Mouse (Mus musculus): Measurements from ENCODE around the gene Gm10642.

The Gm10642 gene

DNA sequence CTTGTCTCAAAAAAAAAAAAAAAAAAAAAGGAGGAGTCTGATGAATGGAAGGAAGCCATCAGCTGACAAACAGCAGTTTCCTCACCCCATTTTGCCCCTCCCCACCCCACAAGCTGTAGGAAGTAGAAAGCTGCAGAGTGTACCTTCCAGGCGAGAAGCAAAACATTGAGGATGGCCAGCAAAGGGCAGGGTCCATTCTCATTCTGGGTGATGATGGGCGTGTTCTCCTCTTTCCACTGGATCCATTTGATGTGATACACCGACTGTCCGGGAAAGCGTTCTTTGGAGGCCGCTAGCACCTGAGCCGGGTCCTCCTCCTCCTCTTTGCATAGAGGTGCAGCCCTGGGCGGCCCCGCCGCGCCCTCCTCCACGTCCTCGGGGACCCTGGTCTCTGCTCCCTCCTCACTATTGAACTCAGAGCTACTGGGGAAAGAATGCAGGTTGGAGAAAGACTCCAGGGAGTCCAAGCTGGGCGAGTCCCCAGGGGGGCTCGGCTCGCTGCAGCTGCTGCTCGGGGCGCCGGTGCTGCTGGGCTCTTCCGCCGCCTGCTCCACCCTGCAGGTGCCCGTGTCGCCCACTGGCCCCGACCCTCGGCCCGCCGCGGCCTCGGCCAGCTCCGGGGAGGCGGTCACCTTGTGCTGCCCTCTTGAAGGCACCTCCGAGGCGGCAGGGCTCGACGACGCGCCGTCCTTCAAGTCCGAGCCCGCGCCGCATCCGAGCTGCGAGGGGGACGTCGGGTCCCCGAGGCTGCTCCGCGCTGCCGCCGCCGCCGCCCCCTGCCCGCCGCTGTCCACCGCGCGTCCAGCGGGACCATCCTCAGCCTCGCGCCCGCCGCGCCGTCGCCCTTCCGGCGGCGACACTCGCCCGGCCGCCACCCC, at the start of gene Gm10642:
Gene Gm10642 (plus strand): TSS at position 122 of the 878 bp plus-strand sequence.
- peak; percentile 63 to 84 for DNase-seq (ENCODE audit: low spot score in 2 of 2)

DNA sequence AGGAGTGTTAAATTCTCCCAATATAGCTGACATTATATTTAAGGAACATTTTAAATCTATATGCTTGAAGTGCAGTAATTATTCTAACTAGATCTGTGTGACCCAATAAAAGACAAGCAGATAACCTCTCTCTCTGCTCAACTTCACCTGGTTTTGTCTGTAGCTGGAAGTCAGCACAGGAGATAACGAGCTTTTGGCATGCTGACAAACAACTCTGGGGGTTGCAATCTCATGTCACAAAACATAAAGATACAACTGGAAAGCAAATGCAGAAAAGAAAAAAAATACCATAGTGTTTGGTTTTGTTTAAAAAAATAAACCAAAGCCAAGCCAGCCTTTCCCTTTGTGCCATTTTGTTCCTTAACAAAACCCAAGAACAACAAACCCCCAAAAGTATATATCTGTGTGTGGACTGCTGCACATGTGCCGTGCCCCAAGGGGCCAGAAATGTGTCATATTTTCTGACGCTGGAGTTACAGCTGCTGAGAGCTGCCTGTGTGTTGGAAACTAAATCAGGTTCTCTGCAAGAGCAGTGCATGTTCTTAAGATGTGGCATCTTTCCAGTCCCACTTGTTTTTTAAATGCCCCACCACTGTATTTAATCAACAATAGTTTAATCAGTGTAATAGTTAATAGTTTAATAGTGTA, 44.9 kb upstream of the Gm10642 start:
- DNase-seq (ENCODE audit: low spot score in 2 of 2): no peak

DNA sequence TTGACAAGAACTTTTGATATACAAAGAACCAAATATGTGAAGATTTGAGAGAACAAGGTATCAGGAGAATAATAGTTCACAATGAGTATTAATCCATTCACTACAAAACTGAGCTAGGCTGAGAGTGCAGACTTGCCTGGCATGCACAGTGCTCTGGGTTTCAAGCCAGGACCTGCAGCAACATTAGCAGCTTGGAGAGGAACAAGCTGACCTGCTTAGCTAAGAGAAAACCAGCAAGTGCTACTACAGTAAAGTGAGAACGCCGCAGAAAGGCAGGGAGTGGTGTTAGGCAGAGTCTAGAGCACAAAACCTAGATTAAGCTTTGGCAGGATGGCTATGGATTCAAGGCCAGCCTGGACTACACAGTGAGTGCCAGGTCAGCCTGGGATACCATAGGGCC, 26.3 kb upstream of the Gm10642 start:
- no peak for DNase-seq (ENCODE audit: low spot score in 2 of 2)

DNA sequence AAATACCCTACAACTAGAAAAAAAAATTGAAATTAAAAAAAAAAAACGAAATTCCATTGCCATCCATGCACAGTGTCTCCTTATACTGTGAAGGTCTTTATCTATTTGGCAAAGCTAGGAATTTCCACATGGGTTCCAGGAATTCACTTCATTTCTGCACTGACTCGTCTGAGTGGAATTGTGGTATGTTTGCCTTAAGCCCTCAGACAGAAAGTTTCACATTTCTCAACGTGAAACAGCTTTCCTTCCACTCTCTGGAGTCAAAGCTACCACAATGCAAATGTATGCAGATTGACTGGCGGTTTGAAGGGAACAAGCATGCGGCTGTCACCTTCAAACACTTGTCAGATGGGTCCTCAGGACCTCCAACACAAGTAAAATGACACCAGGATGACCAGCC, 24.4 kb upstream of the Gm10642 start:
- DNase-seq (ENCODE audit: low spot score in 2 of 2): no peak

DNA sequence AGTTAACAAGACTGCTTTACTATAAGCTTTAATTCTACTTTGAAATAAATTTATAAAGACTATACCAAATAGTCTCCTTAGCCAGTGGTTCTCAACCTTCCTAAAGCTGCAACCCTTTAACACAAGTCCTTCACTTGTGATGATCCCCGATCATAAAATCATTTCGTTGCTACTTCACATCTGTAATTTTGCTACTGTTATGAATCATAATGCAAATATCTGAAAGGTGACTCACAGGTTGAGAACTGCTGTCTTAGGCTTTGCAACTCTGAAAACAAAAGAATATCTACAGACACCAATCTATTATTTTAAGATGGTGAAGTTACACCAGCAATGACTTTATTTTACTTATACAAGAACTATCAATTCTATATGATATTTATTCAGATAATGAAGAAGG, 19.3 kb upstream of the Gm10642 start:
- DNase-seq (ENCODE audit: low spot score in 2 of 2): no peak

DNA sequence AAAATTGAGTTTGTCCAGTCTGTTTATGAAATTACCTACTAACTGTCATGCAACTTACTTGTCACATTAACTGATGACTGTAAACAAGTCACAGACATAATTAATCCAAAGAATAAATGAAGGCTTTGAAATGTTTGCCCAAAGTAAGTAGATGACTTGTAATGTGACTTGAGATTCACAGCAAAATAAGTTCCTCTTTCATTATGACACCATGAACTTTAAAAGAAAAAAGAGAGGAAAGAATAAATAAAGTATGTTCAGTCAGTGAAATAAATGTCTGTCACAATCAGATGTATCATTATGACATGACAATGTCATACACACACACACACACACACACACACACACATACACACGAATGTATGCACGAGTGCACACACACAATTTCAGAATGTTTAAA, 5.8 kb upstream of the Gm10642 start:
- no peak for DNase-seq (ENCODE audit: low spot score in 2 of 2)

DNA sequence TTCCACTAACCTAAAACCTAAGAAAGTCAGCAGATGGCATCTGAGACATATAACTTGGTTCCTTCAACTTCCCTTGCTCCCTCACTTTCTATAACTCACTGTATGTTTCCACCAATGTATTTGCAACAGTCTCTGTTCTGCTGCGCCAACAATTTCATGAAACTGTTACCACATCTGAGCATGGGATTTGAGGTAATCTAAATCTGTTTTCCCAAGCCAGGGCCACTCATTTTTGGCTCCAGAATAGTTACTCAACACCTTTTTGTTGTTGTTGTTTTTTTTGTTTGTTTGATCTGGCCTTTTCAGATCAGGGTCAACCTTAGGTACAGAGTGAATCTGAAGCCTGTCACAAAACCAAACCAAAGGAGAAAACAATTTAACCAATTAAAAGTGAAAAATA, 5.1 kb upstream of the Gm10642 start:
- no peak for DNase-seq (ENCODE audit: low spot score in 2 of 2)

DNA sequence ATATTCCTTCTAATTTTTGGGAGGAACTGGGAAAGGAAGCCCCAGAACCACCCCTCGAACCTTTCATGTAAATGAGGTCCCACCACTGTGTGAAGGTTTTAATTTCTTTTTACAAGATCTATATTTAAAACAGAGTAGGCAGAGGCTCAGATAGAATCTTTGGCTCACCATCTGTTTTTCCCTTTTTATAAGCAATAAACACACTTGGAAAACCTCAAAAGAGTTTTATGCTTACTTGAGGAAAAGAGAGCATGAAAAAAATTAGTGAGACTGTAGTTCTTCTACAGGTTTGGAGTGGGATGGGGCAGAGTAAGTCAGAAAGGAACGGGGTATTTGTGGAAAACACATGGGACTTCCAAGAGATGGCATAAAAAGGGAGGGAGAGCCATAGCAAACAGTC, 3.8 kb upstream of the Gm10642 start:
- peak in 1 of 2 experiments; percentile 39 for DNase-seq (ENCODE audit: low spot score in 2 of 2)

DNA sequence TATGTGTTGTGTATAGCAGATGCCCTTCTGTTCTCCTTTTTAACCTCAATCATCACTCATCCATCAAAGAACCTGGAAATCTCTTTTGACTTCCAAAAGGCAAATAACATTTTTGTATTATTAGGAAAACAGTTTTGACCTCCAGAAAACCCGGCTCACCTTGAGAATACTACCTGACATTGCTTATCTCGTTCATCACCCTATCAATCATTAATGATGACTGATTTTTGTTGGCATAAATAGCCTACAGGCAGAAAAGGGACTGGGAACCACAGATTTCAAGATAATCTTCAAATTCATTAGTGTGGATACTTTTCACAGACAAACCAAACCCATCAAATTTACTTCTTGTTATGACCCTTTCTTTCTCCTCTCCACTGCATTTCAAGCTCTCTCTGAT, 2.2 kb upstream of the Gm10642 start:
- DNase-seq (ENCODE audit: low spot score in 2 of 2): no peak

DNA sequence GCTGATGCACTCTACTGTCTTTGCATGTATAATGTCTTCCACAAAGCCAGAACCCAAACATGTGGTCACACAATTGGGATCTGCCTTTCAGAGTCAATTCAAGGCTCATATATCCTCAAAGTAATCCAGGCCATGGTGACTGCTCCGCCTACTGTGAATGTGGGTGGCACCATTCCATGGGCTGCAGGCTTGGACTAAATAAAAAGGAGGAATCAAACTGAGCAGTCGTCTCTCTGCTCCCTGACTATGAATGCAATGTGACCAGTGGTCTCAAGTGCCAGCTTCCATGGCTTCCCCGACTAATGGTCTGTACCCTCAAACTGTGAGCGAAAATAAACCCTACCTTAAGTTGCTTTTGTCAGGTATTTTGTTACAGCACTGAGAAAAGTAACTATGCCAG, 1.6 kb upstream of the Gm10642 start:
- peak in 1 of 2 experiments; percentile 49 for DNase-seq (ENCODE audit: low spot score in 2 of 2)

DNA sequence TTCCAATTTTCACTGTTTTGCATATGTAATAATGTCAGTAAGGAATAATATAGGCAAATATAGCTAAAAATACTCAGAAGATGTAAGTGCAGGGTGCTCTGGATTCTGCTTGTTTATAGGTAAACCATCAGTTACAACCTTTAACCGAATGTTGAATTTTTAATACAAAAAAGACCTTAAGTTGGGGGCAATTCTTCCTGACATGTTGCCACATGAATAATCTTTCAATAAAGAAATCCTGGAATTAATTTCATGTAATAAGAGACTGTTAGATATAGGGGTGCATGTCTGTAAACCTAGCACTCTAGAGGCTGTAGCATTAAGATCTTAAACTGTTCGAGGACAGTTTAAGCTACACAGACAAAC, 304 bp upstream of the Gm10642 start:
- DNase-seq (ENCODE audit: low spot score in 2 of 2): no peak

DNA sequence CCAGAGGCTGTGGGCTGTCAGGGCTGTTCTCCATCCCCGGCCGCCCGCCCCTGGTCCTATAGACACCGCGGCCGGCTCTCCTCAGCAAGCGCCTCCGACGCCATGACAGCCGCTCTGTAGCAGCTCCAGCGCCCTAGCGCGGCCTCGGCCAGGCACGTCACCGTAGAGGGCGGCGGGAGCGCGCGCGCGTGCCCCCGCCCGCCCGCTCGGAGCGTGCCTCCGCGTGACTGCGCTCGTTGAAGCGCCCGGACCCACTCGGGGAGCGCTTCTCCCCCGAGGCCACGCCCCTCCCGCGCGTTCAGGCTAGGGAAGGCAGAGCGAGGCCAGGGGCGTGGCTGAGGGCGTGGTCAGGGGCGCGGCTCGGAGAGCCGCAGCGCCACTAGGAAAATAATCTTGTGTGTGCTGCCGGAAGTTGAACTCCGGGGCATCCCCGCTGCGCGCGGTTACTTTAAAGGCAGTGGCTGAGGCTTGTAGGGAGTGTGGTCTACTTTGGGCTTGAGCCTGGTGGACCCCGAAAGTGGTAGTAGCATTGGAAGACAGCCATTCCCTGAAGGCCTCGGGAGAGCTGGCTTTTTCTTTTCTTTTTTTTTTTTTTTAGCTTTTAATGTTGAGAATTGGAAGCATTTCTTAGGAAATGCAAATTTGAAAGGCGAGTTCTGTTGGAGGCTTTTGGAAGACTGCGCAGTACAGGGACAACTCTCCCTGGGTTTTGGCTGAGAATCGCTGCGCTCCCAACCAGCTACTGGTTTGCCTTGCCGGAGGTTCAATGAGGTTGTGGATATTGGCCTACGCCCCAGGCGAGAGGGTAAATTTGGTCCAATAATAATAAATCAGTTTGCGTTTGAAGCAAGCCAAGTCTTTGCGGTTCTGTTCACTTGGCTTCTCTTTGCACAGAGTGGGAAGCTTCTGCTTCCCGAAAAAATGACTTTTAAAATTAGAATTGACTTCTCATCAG, 1.2 kb downstream of the Gm10642 start, which contains the start of gene Mindy2:
Gene Mindy2 (minus strand): TSS at position 162 of the 955 bp plus-strand sequence.
- DNase-seq (ENCODE audit: low spot score in 2 of 2): peak; percentile 100

DNA sequence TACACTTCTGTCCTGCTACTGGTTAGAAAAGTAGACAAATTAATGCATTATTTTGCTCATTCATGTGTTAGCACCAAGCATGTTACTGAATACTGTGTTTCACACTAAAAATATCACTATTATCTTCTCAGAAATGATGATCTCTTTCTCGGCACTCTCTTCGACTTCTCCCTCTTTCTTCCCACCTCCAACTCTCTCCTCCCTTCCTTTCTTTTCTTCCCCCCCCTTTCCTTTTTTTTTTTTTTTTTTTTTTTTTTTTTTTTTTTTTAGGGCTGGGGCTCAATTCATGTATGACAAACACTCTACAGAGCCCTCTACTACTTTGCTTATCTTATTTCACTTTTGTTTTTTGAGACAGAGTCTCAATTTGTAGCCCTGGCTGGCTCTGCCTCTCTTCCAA, 2.2 kb downstream of the Gm10642 start:
- DNase-seq (ENCODE audit: low spot score in 2 of 2): peak in 1 of 2 experiments; percentile 42

DNA sequence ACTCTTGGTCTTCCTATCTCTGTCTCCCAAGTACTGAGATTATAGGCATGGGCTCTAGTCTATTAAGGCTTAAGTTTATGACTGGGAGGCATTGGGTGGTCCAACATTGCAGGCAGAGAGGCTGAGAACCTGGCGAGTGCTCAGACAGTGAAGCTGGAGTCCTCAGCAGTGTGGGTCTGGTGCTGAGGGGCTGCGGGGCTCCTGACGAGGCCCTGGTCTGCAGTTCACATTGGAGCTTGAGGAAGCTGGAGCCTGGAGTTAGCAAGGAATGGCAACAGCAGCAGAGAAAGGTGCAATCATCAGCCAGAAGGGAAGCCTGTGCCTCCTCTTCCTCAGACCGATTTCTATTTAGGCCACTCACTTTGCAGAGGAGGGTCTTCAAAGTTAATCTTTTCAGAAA, 8.8 kb downstream of the Gm10642 start:
- DNase-seq (ENCODE audit: low spot score in 2 of 2): no peak

DNA sequence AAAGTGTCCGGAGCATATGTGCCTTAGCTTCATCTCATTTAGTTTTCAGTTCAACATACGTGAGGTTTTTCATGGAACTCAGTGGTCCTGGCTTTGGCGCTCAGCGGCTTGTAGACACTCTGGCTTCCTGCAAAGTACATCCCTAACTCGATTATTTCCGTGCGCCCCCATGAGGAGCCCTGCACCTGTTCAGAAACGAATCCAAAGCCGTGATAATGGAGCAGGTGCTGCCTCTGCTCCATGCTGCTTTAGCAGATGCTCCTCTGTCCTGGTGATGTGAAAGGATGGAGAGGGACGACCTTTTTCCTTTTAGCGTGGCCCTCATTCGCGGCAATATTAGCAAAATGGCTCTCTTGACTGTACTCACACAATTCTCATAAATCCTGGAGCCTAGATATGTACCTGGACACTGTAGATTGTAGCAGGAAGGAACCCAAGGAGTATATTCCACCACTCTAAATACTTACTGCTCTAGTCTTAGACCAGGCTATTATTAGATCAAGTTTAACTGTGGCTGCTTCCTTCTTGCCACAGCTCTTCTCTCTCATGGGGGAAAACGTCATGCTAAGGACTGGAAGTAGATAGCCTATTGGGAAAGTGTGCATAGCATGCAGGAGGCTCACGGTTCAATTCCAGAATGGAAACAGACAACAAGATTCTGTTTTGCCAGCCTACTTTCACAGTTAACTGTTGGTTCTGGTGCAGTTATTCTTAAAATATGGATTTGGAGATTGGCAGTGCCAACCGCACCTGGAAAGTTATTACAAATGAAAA, 9.5 kb downstream of the Gm10642 start:
- DNase-seq (ENCODE audit: low spot score in 2 of 2): no peak

DNA sequence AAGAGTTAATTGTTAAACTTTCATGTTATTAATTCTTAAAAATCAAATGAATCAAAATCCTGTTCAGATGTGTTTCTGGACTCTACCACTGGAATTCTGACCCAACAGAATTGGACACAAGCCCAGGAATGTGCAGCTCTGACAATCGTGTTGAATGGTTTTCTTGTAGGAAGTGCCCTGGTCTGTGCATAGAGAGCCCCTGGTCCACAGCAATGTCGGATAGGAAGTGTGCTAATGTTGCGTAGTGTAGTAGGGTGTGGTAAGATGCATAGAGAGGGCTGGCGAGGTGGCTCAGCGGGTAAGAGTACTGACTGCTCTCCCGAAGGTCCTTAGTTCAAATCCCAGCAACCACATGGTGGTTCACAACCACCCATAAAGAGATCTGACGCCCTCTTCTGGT, 10.8 kb downstream of the Gm10642 start:
- no peak for DNase-seq (ENCODE audit: low spot score in 2 of 2)

DNA sequence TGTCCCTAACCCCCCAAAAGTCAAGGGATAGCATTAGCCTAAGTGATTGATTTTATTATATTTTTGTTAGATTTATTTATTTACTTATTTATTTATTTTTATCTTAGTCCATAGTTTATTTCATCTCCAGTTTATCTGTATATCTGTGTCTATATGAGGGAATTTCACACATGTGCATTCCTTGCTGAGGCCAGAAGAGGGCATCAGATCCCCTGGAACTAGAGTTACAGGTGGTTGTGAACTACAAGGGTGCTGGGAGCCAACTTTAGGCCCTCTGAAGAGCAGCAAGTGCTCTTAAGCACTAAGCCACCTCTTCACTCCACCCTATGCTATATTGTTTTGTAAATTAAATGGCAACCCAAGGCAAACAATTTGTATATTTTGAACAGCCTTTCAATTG, 12.0 kb downstream of the Gm10642 start:
- no peak for DNase-seq (ENCODE audit: low spot score in 2 of 2)

DNA sequence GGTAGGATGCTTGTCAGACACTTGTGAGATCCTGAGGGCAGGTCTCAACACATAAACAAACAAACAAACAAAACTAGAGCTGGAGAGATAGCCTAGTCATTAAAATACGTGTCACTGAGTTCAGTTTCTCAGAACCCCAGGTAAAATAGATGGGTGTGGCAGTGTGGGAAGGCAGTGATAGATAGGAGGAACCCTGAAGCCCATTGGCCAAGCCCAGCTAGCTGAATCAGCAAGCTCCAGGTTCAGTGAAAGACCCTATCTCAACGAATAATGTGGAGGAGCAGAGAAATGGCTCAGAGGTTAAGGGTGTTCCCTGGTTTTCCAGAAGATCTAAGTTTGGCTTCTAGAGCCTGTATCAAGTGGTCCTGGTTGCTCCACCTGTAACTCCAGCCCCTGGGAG, 13.1 kb downstream of the Gm10642 start:
- peak; percentile 68 to 70 for DNase-seq (ENCODE audit: low spot score in 2 of 2)

DNA sequence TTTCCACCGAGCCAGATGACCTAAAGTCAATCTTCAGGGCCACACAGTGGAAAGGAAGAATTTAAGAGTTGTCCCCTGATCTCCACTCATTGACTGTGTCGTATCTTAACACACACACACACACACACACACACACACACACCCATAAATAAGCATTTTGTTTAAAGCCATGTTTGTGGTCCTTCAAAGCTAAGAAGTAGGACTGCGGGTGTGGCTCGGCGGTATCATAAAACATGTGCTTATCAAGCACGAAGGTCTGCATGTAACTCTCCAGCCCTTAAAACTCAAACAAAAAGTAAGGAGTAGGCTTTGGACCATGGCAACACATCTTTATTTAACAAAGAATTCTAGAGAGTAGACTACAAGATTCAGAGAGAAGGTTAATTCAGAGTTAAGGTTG, 14.3 kb downstream of the Gm10642 start:
- peak in 1 of 2 experiments; percentile 44 for DNase-seq (ENCODE audit: low spot score in 2 of 2)

DNA sequence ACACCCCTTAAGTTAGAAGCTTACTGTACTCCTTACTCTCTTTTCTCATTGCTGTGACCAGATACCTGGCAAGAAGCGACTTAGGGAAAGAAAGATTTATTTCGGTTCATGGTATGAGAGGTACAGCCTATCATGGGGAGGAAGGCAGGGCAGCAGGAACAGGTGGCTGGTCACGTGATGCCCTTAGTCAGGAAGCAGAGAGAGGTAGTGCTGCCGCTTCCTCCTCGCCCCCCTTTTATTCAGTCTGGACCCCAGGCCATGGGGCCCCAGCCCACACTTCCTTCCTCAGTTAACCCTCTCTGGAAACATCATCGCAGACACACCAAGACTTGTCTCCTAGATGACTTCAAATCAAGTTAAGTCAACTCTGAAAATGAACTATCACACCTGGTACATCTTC, 15.2 kb downstream of the Gm10642 start:
- peak; percentile 55 to 79 for DNase-seq (ENCODE audit: low spot score in 2 of 2)
